In the genomic region with DNA sequence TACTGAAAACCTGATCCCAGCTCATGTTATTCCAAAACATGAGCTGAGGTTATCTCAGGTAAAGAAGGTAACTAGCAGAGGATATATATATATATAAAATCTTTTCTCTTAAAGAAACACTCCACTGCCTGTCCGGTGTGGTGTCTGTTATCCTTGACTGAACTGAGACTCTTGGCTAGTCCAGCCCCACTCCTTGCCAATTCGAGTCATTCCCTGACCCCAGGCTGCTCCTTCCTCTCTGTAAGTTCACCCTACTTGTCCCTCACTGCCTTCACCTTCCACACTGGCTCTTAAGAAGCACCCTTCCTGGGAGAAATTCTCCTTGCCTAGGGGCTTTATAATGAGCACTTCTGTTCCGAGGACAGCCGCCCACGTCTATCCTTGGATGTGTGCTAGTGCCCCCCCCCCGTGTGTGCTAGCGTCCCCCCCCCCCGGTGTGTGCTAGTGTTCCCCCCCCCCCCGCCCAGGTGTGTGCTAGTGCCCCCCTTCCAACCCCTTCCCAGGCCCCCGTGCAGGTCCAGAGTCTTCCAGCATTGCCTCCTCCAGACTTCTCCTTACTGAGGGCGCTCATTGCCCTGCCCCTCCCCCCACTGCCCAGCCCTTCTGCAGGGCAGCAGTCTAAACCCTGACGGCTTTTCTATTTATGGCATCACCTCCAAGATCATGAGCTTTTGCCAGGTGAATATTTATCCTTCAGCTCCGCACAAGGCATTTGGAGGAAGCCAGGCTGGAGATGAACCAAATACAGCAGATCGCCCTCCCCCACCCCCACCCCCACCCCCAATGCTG, we compare ENCODE assay signal across 8 mouse cellular contexts.
DNase-seq lines count a peak whose midpoint lies in the region; ATAC-seq and TF ChIP-seq lines count a peak whose summit lies in the region.

No protein-coding gene starts in this region.

- no peaks in the 10 kb centered on the region for H3K9me3 ChIP-seq in midbrain, postnatal 0 days (ENCODE audit: low read length)

- WGBS in midbrain, postnatal 0 days: 26% methylated on average over 11 of the region's 14 CpGs

- DNase-seq in adrenal gland, adult (ENCODE audit: inconsistent age in 2 of 2, low spot score in 1 of 2): peak; percentile 7 to 31
- DNase-seq in adrenal gland, adult 18-20 months (ENCODE audit: low spot score in 2 of 2): no peak
- peak; percentile 52 for DNase-seq in MN1 (ENCODE audit: low spot score)
- DNase-seq in heart, adult 9 months (ENCODE audit: low spot score in 2 of 2): peak; percentile 20 to 33
- peak; percentile 54 for DNase-seq in kidney, adult 9 months
- DNase-seq in midbrain, postnatal 0 days (ENCODE audit: low spot score): no peak
- DNase-seq in frontal cortex, adult 2 months (ENCODE audit: extremely low spot score in 1 of 2, low spot score in 1 of 2): no peak
- no peak for DNase-seq in right cerebral cortex, adult 2 months (ENCODE audit: low spot score in 2 of 2)

- no peak overlapping the region for H3K9ac ChIP-seq in midbrain, postnatal 0 days (replicated peaks; ENCODE audit: low read length, poor library complexity, severe bottlenecking)

- no peaks in the 10 kb centered on the region for H3K27me3 ChIP-seq in midbrain, postnatal 0 days (ENCODE audit: insufficient read depth, low read length)

- 0 out of 2 replicates have a peak overlapping the region, but pooled peaks have one; percentile 1 for H3K4me2 ChIP-seq in midbrain, postnatal 0 days (ENCODE audit: low read depth, low read length, poor library complexity, severe bottlenecking)

- H3K27ac ChIP-seq in midbrain, postnatal 0 days (ENCODE audit: low read depth, low read length): no peak overlapping the region

- no peak overlapping the region for H3K4me3 ChIP-seq in midbrain, postnatal 0 days (ENCODE audit: low read depth, low read length)

- no peak for TF ChIP-seq CTCF in midbrain, postnatal 0 days (IDR thresholded peaks at IDR 0.05)

- no peaks in the 10 kb centered on the region for H3K36me3 ChIP-seq in midbrain, postnatal 0 days (ENCODE audit: insufficient read depth, low read length)

- ATAC-seq in midbrain, postnatal 0 days (ENCODE audit: low FRiP score): no peak; the same call in 1 of the 2 replicates

- H3K4me1 ChIP-seq in midbrain, postnatal 0 days (ENCODE audit: insufficient read depth, low read length): no peaks in the 10 kb centered on the region

Comparison
In these comparisons a context has a peak if more than half of its experiments do, and no peak if none do; other contexts are left out.
1. DNase-seq: peak in adrenal gland, adult (2 of 2), MN1 (single experiment), heart, adult 9 months (2 of 2) and kidney, adult 9 months (single experiment); none in adrenal gland, adult 18-20 months (0 of 2), midbrain, postnatal 0 days (single experiment), frontal cortex, adult 2 months (0 of 2) and right cerebral cortex, adult 2 months (0 of 2).